Mouse (Mus musculus): Measurements from ENCODE around the gene Htr6.

DNA sequence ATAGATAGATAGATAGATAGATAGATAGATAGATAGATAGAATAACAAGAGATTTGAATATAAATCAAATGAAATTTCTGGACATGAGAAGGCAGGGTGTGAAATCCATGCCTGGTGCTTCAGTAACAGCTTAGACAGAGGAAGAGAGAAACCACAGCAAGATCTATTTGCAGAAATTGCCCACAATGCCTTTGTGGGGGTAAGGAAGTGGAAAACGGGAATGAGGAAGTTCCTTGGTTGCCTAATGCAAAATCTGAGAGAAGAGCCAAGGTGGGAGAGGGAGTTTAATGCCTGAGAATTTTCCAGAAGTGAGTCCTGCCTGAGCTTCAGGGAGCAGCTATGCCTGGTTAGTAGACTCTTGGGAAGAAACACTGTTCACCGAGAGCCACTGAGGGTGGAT is 31.8 kb downstream of the Htr6 start:
- TF ChIP-seq POLR2A (IDR thresholded peaks at IDR 0.05; ENCODE audit: low read depth, low read length): no peak
- TF ChIP-seq CTCF (conservative IDR thresholded peaks at IDR 0.05; ENCODE audit: insufficient read depth, insufficient read length, low read depth, low read length): no peak

Data from kidney, adult 2 months (tissue).